Mouse (Mus musculus) E14TG2a.4 (cell line): ENCODE results near the gene Zfp37.

Experiments
- CTCF ChIP-seq: conservative IDR thresholded peaks from 2 replicates; pipeline ENCODE4 v1.5.1; 2014; ENCODE audit warnings: low read length
- NANOG ChIP-seq: IDR thresholded peaks from 2 replicates; pipeline ENCODE4 v1.6.1; 2014; ENCODE audit warnings: borderline replicate concordance, low read length, mixed read lengths
- POU5F1 ChIP-seq: IDR thresholded peaks from 2 replicates; pipeline ENCODE4 v1.6.1; 2014; ENCODE audit warnings: low read length, borderline replicate concordance

- TF ChIP-seq CTCF (no peak), NANOG (no peak), POU5F1 (no peak)
Measured at GRCm38 (mm10) chr4:62274841-62275536, 44.1 kb upstream of the Zfp37 start.
